Mouse (Mus musculus) left cerebral cortex, postnatal 10 days (tissue): ENCODE measurements at regions not wholly inside any gene's neighbourhood (a gene's known extent, or its start where the extent isn't known, plus 50 kb on each side); places are given as distances from the start of the nearest gene placed in this dataset.
"Not testable (repeated sequence)": the region's sequence is repeated elsewhere in the genome, so short reads cannot be mapped to it uniquely, and the experiment has no call there.

Experiments
- DNase-seq, 2 experiments: peaks; one replicate each; pipeline ENCODE4 v3.0.0; 2021 to 2022; ENCODE audit warnings: low spot score in 2 of 2, mixed read lengths in 1 of 2; ENCODE audit errors: extremely low spot score in 1 of 2
- intact Hi-C: fragments of 180-260 bp; cut with DNase I; formaldehyde crosslinking; loops from one replicate; pipeline ENCODE4 v1.15.1; 2025

GRCm38 (mm10) chr13:18651658-18652057 lies 65.4 kb upstream of the Vps41 start:
- DNase-seq, result no peak
- intact Hi-C loops, result no loop called here

GRCm38 (mm10) chr13:18614763-18615616 lies 102.1 kb upstream of the Vps41 start:
- DNase-seq, result peak in 1 of 2 experiments; percentile 15
- intact Hi-C loops, result no loop called here

- intact Hi-C loops, result no loop called here
- no peak for DNase-seq
Observed at GRCm38 (mm10) chr13:18580718-18581550, 136.2 kb upstream of the Vps41 start.

GRCm38 (mm10) chr13:18576016-18576415 lies 141.1 kb upstream of the Vps41 start:
- intact Hi-C loops, result no loop called here
- no peak for DNase-seq

GRCm38 (mm10) chr13:18575599-18575998 lies 141.5 kb upstream of the Vps41 start:
- intact Hi-C loops, result no loop called here
- no peak for DNase-seq

DNA sequence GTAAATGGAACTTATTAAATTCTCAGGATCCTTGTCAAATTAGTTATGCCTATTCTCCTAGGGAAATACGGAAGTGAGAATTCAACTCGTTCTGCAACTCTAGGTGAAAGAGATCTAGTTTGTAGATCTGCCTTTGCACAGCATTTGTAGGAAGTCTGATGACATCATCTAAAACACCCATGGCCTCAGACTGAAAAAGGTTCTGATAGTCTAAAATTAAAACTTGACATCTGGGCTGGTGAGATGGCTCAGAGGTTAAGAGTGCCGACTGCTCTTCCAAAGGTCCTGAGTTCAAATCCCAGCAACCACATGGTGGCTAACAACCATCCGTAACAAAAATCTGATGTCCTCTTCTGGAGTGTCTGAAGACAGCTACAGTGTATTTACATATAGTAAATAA lies 144.5 kb upstream of the Pou6f2 start:
- DNase-seq, intact Hi-C loops: not testable (repeated sequence)

DNA sequence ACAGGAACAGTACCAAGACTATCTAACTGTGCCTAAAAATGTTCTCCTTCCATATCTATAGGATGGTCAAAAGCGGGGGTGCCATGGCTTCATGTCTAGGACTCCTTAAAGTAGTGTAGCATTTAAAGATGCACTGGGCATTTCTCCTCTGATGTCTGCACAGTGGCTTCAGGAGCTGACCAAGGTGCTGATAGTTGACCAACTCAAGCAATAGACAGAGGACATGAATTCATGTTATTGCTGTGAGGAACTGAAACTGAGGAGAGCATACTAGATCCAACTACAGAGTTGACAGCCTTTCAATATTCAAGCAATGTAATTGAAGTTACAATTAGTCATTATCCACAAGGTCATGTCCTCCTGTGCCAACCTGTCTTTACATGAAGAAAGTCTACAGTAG lies 133.0 kb upstream of the Pou6f2 start:
- intact Hi-C loops, result no loop called here
- DNase-seq, result no peak

DNA sequence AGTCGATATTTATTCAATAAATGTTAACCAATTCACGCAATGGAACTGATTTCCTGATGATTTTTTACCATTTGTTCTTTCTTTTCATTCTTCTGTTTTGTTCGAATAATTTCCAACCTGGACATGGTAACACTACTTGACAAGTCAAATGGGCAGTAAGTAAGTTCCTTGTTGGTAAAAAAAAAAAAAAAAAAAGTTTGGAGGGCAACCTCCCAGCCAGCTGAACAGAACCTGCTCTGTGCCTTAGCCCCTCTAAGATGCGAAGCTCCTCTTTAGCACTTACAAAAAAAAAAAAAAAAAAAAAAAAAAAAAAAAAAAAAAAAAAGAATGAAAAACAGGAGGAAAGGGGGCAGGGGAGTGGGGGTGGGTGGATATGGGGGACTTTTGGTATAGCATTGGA lies 100.7 kb upstream of the Pou6f2 start:
- intact Hi-C loops, result loop anchor here (10.0 kb wide), 1 partner anchor 373 kb away; no protein-coding TSS in a partner anchor

DNA sequence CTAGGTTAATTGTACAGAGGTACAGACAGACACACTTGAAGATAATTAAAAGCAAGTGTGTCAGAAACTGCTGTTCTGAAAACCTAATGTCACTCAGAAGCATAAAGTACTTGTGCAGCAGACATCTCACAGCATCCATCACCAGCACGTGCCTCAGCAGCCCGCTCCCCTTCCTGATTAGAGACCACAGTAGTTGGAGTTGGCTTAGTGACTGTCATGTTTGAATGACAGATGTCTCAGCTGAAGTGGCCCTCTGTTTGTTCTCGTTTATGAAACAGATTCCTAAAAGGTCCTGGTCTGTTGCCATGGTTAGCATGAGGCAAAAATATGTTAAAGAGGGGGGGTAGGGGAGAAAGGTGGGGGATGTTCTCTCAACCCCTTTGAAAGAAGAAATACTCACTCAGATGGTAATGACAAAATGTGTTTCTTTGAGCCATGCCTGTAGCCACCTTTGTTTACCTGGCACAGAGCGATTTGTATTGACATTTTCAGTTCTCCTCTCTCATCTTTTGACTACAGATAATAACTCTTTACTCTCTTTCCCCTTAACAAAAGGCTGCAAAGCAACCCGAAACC lies 100.2 kb upstream of the Pou6f2 start:
- DNase-seq, result no peak
- intact Hi-C loops, result loop anchor here (10.0 kb wide), 1 partner anchor 373 kb away; no protein-coding TSS in a partner anchor

More for the DNA sequence above, 100.7 kb upstream of the Pou6f2 start:
- no peak for DNase-seq

DNA sequence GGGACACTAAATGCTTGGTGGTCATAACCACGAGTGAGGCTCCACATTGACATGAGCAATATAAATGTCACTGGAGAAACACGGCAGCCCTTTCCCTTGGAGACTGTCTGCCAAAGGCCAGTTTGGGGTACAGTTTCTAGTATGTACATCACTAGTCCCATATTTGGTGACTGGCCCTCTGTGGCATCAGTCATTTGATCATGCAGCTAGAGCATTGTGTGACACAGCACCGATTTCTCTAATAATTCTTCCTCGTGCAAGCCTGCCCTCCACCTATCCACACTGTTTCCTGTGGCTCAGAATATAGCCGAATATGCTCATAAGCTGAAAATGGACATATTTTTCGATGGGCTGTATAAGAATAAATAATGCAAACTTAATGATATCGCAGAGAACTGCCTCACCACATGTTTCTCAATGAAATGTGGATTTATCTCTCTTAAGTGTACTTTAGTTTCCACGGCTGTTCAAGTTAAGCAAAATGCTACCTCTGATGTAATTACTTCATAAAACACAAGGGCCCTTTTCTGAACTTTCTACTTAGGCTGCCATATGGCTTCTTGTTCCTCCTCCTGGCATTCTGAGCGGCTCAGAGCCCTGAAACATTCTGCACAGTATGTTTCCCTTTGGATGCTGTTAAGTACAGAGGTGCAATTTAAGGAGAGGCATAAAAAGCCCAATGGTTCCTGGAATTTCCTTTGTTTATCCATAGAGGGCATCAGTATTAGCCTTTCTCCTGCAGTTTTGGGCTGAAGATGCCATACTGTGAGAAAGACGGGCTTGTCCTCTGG lies 97.7 kb upstream of the Pou6f2 start:
- intact Hi-C loops, result loop anchor here (10.0 kb wide), 1 partner anchor 370 kb away; no protein-coding TSS in a partner anchor
- no peak for DNase-seq

DNA sequence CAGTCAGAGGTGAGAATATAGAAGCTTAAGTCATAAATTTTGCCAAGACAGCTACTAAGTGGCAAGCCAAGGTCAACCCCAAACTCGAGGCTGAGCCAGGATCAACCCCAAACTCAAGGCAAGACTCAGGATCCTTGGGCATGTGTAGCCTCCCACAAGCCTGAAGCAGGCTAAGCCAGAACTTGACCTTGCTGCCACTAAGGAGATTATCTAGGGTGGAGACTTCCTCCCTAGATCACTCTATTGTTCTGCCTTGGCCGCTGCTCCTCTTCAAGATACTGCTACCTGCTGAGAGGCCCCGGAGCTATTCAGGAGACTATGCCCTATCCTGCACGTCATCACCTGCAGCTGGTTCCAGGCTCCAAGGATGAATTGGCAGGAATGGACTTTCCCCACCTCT lies 88.3 kb upstream of the Pou6f2 start:
- DNase-seq, intact Hi-C loops: not testable (repeated sequence)

DNA sequence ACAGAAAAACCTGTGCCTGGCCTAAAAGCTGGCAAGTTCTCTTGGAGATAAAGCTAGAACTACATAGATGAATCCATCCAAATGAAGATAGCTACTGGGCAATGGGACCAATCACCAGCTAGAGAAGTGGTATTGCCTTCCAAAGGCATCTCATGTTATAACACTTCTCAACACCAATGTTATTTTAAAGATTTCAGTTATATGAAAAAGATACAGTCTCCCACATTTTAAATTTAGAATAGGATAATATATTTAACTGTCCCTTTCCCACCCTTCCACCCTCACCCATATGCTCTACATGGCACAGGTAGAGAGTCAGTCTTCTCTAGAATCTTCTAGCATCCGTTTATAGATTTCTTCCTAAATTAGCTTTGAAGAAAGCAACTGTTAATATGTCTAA lies 87.6 kb upstream of the Pou6f2 start:
- intact Hi-C loops, result no loop called here

GRCm38 (mm10) chr13:18476311-18476710 lies 78.8 kb upstream of the Pou6f2 start:
- DNase-seq, result no peak

More for the DNA sequence above, 87.6 kb upstream of the Pou6f2 start:
- DNase-seq, result no peak

GRCm38 (mm10) chr13:18471534-18471933 lies 74.0 kb upstream of the Pou6f2 start:
- DNase-seq, result no peak
- intact Hi-C loops, result no loop called here

More at GRCm38 (mm10) chr13:18476311-18476710, 78.8 kb upstream of the Pou6f2 start:
- intact Hi-C loops, result no loop called here

GRCm38 (mm10) chr13:18465921-18466320 lies 68.4 kb upstream of the Pou6f2 start:
- intact Hi-C loops, result no loop called here
- DNase-seq, result no peak

GRCm38 (mm10) chr13:18462221-18462620 lies 64.7 kb upstream of the Pou6f2 start:
- intact Hi-C loops, result no loop called here
- no peak for DNase-seq

GRCm38 (mm10) chr13:18457337-18458236 lies 60.1 kb upstream of the Pou6f2 start:
- intact Hi-C loops, result no loop called here
- no peak for DNase-seq
